Mouse (Mus musculus) ovary, postnatal 14 days (tissue): ENCODE results near the gene Lsm2.
"Not testable (repeated sequence)": the region's sequence is repeated elsewhere in the genome, so short reads cannot be mapped to it uniquely, and the experiment has no call there.

Source experiments
- DNase-seq: peaks from one replicate; pipeline ENCODE4 v3.0.0; 2022; ENCODE audit warnings: low spot score

Lsm2 gene

DNA sequence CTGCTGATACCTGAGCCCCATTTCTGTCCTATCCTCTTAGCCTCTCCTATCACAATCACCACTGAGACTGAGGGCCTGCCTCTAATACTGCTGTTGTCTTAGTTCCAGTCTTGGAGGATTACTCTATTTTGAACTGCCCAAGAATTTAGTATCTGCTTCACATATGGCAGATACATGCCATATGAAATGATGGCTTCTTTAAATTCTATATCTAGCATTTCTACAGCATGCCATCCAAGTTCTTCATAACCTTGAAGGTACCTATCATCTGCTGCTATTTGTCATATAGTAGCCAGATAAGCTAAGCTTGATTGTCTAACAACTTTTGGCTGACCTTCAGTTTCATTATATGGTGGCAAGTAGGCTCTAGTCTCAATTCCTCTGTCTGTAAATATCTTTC is 13.1 kb downstream of the Lsm2 start:
- DNase-seq: no peak

GRCm38 (mm10) chr17:34995192-34995591 is 13.5 kb downstream of the Lsm2 start:
- DNase-seq: not testable (repeated sequence)

DNA sequence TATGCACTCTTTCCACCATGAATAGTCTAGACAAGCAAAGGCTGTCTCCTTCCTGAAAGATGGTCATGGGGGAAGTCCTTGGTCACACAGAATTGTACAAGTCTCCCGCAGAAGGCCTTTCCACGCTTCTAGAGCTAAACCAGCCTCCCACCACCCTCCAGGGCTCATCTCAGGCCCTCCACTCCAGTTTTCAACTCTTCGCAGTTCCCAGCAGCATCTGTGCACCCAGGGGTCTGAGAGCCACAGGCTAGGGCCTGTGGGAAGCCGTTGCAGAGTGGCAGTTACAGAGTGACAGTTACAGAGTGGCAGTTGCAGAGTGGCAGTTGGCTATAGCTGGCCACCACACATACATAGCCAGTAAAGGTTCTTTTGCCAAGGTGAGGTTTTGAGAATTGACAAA is 14.3 kb downstream of the Lsm2 start:
- not testable (repeated sequence) for DNase-seq

DNA sequence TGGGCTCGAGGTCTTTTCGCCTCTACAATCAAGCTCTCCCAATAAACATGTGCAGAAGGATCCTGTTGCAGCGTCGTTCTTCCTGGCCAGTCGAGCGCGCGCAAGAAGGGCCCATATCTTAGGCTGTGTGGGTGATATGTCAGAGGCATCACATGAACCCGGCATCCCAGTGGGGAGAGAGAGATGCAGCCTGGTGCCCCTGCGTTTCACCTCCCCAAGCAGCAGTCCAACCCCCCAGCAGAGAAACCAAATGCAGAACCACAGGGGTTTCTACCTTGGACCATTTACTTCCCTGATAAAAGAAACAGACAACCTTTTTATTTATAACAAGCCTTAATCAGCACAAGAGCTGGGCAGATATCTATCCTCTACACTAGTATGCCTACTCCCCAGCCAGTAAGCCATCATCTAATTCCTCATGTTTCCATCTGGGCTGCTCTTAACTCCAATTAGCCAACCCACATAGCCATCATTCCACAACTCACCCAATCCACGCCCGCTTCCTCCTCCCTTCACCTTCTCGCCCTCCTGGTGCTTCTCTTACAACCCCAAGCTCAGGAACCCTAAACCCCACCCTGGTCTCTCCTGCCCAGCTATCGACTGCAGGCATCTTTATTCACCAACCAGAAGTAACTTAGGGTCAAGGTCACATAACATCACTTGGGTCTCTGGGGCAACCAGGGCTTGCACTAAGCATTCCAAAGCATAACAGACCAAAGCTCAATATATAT is 14.9 kb downstream of the Lsm2 start:
- no peak for DNase-seq

- DNase-seq: no peak
Observed at GRCm38 (mm10) chr17:34997142-34997483, 15.5 kb downstream of the Lsm2 start.

DNA sequence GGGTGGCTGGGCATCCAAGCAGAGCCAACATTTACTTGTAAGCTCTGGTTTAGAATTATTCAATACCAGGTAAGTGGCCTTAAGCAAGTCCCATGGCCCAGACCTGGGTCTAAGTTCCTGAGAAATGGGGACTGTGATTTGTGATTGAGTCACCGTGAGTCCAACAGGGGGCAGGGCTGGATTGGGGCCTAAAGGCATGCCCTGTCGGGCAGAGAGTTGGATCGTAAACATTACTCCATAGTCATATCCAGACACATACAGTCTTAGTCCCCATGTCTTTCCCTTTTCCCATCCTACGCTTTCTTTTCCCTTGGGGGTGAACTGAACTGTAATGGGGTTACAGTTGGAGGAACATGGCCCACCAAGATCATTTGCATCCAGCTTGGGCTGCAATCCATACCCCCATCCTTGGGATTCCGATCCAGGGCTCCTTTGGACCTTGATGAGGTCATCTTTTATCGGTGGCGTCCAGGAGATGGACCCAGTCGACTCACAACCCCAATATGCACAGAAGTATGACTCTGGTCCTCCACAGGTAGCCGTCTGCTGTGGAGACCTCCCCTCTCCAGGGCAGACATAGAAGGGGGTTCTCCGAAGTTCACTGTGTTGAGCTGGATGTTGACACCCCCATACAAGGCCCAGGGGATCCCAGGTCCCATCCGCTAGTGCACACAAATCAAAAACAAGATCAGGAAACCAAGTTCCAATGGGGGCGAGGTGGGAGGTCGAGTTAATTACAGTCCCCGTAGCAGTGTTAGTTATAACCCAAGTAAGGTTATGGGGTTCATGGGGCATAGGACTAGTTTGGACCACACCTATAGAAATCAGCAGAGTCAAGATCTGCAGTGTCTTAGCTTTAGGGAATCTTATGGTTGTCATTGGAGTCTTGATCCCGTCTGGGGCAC is 17.1 kb downstream of the Lsm2 start:
- no peak for DNase-seq

- DNase-seq: not testable (repeated sequence)
Observed at GRCm38 (mm10) chr17:34999871-35000716, 18.4 kb downstream of the Lsm2 start.

DNA sequence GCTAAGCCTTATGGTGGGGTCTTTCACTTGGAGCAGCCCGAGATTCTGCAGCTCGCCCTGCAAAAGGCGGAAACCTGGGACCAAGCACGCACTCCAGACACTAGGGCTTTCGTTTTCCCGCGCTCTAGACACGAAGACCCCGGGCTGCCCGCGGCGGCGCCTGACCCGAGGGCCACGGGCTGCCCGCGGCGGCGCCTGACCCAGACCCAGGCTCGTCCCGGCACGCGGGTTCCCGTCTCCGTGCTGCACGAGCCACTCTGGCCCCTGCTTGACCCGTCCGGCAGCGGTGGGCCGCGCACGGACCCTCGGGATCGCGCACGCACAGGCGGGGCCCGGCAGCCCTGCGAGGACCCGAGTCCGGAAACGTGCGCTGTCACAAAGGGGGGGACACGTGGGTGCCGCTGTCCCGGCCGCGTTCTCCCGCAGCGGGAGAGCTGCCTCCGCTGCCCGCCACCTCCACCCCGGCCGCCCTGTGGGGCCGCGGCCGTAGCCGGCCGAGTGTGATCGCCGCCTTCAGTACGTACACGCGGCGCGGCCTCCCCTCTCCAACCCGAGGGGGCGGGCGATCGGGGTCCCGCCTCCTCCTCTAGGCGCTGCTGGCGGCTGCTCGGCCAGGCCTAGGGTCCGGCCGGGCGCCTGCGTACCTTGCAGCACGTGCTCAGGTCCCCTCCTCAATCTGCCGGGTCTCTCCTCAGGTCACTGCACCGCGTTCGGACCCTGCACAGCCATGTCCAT is 19.2 kb downstream of the Lsm2 start, which contains the start of gene Vars:
TSS of gene Vars (plus strand) at position 271 of the 735 bp plus-strand sequence.
- peak; percentile 89 for DNase-seq

DNA sequence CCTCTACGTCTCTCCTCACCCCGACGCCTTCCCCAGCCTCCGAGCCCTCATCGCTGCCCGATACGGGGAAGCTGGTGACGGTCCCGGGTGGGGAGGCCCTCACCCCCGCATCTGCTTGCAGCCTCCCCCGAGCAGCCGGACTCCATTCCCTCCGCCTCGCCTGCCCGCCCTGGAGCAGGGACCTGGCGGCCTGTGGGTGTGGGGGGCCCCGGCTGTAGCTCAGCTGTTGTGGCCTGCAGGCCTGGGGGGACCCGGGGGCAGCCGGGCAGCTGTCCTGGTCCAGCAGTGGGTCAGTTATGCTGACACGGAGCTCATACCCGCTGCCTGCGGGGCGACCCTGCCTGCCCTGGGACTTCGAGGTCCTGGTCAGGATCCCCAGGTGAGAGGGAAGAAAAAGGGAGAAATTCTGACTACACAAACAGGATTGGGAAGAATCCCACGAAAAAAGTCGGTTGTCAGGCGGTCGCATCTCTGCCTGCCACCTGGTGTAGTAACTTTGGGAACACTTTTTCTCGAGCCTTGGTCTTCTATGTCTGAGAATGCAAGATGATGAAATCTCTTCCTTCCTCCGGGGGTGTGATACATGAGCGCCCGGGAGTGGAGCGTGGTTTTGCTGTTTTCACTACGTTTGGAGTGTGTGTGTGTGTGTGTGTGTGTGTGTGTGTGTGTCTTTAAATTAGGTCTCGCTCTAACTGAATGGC is 19.9 kb downstream of the Lsm2 start:
- DNase-seq: no peak

GRCm38 (mm10) chr17:35002153-35002865 is 20.6 kb downstream of the Lsm2 start:
- no peak for DNase-seq

DNA sequence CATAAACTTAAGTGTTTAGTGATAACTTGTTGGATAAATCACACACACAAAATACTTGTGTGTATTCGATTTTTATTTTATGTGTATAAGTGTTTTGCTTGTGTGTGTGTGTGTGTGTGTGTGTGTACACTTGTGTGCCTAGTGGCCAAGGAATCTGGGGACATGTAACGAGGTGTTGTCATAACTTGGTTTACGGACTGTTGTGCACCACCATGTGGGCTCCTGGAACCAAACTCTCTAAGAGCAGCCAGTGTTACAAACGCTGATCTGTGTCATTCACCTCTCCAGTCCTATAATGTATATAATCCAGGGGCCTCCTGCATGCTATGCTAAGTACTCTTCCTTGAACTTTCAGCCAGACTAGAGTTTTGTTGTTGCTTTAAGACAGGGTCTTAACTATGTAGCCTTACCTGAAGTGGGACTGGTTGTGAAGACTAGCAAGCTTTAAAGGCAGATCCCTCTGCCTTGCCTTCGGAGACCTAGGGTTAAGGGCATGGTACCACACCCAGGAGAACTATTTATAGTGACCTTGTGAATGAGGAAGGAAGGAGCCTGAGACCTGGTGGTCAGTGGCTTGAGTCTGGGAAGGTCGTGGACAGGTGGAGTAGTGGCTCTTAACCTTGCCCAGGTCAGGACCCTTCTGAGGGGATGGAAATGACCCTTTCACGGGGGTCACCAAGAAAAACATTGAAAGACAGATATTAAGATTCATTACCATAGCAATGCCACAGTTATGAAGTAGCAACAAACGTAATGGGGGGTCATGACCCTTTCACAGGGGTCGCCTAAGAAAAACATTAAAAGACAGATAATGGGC is 21.6 kb downstream of the Lsm2 start:
- DNase-seq: no peak

- DNase-seq: no peak
Observed at GRCm38 (mm10) chr17:35004075-35004717, 22.5 kb downstream of the Lsm2 start.

DNA sequence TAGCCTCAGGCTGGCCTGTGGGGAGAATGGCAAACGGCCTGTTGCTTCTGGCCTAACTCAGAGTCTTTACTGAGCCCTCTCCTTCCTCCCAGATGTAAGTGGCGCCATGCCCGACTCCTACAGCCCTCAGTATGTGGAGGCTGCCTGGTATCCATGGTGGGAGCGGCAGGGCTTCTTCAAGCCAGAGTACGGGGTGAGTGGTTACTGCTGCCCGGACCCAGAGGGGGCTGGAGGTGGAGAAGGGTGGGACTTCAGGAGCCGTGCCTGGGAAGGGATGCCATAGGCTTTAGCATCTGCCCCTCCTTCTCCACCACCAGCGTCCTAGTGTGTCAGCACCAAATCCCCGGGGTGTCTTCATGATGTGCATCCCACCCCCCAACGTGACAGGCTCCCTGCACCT is 23.5 kb downstream of the Lsm2 start:
- no peak for DNase-seq

GRCm38 (mm10) chr17:35005902-35006301 is 24.2 kb downstream of the Lsm2 start:
- DNase-seq: not testable (repeated sequence)

DNA sequence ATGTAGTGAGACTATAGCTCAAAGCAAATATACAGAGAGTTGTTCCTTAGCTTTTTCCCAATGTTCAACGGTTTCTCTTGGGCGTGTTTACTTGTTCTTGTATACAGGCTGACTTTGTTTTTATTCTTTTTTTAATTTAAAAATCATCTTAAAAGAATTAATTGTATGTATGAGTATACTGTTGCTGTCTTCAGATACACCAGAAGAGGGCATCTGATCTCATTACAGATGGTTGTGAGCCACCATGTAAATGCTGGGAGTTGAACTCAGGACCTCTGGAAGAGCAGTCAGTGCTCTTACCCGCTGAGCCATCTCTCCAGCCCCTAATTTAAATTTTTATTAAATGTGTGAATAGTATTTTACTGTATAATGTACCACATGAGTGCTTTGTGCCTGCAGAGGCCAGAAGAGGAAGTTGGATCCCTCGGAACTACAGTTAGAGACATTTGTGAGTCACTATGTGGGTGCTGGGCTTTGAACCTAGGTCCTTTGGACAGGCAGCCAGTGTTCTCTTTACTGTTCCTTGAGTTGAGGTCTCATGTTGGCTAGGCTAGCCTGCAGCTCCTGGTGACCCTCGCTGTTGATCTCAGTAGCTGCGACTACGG is 25.8 kb downstream of the Lsm2 start:
- DNase-seq: no peak

- DNase-seq: no peak
Observed at GRCm38 (mm10) chr17:35009586-35009985, 27.9 kb downstream of the Lsm2 start.

DNA sequence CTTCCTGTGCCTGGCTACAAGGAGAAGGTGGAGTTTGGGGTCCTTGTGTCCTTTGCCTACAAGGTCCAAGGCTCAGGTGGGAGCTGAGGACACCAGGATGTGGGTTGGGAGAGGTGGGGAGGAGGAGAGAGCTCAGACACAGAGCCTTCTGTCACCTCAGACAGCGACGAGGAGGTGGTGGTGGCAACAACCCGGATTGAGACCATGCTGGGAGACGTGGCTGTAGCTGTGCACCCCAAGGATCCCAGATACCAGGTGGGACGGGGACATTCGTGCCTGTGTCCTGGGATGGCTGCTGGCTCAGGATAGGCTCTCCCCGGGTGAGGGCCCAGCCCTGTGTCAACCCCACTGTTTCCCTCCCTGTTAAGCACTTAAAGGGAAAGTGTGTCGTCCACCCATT is 29.8 kb downstream of the Lsm2 start:
- no peak for DNase-seq

- DNase-seq: no peak
Observed at GRCm38 (mm10) chr17:35012430-35012829, 30.8 kb downstream of the Lsm2 start.

DNA sequence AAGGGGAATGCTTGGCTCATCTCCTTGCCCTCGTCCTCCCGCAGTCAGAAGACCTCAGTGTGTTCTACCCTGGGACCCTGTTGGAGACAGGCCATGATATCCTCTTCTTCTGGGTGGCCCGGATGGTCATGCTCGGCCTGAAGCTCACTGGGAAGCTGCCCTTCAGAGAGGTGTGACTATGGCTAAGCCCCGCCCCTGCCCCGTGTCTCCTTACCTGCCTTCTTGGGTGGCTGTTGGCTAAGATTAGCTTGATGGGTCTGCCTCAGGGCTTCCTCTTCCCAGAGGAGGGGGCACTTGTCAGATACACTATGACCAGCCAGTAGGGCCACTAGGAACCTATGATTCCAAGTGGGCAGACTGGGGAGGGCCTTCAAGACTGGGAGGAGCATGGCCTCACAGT is 31.6 kb downstream of the Lsm2 start:
- DNase-seq: no peak
